Mouse (Mus musculus): ENCODE measurements around the gene Rab5c. TPM values are rescaled to one million over a fixed set of nuclear protein-coding genes. Genes with fewer than 3 reads are reported as not detected.

The Rab5c gene
- polyA plus RNA-seq, 1 experiment from 2014 or later, result 28.5 TPM

DNA sequence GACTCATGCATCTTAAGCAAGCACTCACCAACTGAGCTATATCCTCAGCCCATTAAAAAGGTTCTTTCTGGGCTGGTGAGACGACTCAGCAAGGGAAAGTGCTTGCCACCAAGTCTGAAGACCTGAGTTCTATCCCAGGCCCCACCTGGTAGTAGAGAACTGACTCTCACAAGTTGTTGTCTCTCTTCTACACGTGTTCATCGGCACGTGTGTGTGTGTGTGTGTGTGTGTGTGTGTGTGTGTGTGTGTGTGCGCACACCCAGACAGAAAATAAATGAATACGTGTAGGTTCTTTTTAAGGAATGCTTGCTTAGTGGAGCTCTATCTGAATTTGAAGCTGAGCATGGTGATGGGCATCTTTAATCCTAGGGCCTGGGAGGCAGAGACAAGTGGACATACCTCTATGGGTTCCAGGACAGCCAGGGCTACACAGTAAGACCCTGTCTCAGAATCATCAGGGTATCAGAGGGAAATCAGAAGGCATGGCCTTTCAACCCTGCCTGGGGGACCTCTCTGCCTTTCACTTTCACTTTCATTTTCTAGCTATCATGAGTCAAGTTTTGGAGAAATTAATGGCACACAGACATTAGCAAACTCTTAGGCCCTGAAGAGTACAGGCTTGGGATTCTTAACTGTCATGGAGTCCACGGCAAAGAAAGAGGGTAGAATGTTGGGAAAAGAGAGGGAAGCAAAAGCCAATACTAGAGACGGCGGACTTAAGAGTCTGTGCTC lies 2.7 kb downstream of the Rab5c start:
- H3K27me3 ChIP-seq, result no peaks in the 10 kb centered on the region

DNA sequence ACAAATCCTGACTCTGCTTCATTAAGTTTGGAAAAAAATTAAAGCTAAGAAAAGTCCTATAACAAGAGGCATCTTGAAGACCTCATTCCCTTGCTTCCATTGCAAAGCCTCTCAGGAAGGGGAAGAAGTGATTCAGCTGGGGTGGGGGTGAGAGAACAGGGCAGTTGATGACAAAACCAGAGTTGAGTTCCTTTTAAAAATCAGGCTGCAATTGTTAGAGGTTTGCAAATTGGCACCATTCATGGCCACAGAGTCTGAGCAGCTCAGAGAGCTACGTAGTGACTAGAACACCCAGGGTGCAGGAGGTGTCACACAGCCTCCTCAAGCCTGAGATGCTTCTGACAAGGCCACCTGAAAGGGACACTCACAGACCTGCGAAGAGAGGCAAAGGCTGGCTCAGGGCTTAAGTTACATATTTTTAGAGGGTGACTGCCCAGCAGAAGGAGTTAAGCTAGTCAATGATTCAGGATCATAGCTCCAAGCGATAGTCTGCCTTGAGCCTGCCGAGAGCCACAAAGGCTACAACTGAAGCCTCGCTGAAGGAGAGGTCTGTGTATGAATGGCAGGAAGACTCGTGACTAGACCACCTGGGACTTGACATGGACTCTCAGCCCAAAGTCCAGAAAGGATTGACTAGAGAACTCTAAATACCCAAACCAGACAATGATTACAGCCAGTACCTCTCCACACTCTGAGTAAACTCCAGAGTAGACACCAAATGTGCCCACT lies 7.4 kb downstream of the Rab5c start:
- H3K27me3 ChIP-seq, result no peaks in the 10 kb centered on the region
- H3K4me3 ChIP-seq, result no peak overlapping the region
- no peak for ATAC-seq (ENCODE audit: insufficient number of reproducible peaks, insufficient read depth, low FRiP score, low TSS enrichment, low read depth)
- H3K4me1 ChIP-seq, result peaks cover 8% of the 10 kb centered on the region
- no peak overlapping the region for H3K27ac ChIP-seq
- no peak overlapping the region for H3K4me2 ChIP-seq
- 82% methylated on average over 6 of the region's 6 CpGs for WGBS
- H3K9me3 ChIP-seq, result no peaks in the 10 kb centered on the region
- H3K36me3 ChIP-seq, result peaks cover 25% of the 10 kb centered on the region
- no peak overlapping the region for H3K9ac ChIP-seq

More for the DNA sequence above, 2.7 kb downstream of the Rab5c start:
- ATAC-seq (ENCODE audit: insufficient number of reproducible peaks, insufficient read depth, low FRiP score, low TSS enrichment, low read depth), result no peak
- Histone ChIP-seq H3K4me3 (0 out of 2 replicates have a peak overlapping the region, but pooled peaks have one; percentile 2), H3K36me3 (peaks cover 7% of the 10 kb centered on the region; the same call in 1 of the 2 replicates), H3K27ac (no peak overlapping the region), H3K9ac (peak overlapping the region; percentile 46; the same call in 1 of the 2 replicates), H3K4me1 (peaks cover 21% of the 10 kb centered on the region), H3K4me2 (peak overlapping the region; percentile 14; the same call in 1 of the 2 replicates), H3K9me3 (no peaks in the 10 kb centered on the region)
- 88% methylated on average over 9 of the region's 9 CpGs for WGBS

DNA sequence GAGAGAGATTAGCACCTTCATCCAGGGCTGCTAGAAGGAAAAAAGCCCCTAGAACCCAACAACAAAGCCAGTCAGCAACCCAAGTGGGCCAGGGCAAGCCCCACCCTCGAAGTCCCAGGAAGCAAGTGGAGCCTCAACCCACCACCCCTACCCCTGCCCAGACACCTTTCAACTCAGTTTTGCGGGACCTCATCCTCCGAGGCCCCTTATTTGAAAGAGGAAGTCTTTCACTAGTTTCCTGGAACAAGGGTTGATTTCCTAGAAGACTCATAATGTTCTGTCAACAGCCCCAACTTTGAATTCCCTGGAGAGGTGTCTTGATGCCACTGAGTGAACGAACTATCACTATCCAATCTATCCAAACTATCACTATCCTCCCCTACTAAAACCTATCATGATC lies 8.0 kb downstream of the Rab5c start:
- Histone ChIP-seq H3K4me3 (no peak overlapping the region), H3K4me2 (no peak overlapping the region), H3K27ac (no peak overlapping the region), H3K9ac (no peak overlapping the region), H3K9me3 (no peaks in the 10 kb centered on the region), H3K4me1 (peaks cover 8% of the 10 kb centered on the region), H3K27me3 (no peaks in the 10 kb centered on the region), H3K36me3 (peaks cover 25% of the 10 kb centered on the region)
- no peak for ATAC-seq (ENCODE audit: insufficient number of reproducible peaks, insufficient read depth, low FRiP score, low TSS enrichment, low read depth)
- WGBS, result 92% methylated on average over 4 of the region's 4 CpGs

GRCm38 (mm10) chr11:100728601-100729000 lies 9.4 kb downstream of the Rab5c start:
- no peak for ATAC-seq (ENCODE audit: insufficient number of reproducible peaks, insufficient read depth, low FRiP score, low TSS enrichment, low read depth)
- peaks cover 14% of the 10 kb centered on the region for H3K4me1 ChIP-seq
- no peaks in the 10 kb centered on the region for H3K27me3 ChIP-seq
- 0 out of 2 replicates have a peak overlapping the region, but pooled peaks have one; percentile 27 for H3K9ac ChIP-seq
- whole genome bisulfite sequencing, result 84% methylated on average over 6 of the region's 6 CpGs
- H3K36me3 ChIP-seq, result peaks cover 25% of the 10 kb centered on the region
- no peaks in the 10 kb centered on the region for H3K9me3 ChIP-seq
- H3K27ac ChIP-seq, result no peak overlapping the region
- no peak overlapping the region for H3K4me3 ChIP-seq
- H3K4me2 ChIP-seq, result no peak overlapping the region

DNA sequence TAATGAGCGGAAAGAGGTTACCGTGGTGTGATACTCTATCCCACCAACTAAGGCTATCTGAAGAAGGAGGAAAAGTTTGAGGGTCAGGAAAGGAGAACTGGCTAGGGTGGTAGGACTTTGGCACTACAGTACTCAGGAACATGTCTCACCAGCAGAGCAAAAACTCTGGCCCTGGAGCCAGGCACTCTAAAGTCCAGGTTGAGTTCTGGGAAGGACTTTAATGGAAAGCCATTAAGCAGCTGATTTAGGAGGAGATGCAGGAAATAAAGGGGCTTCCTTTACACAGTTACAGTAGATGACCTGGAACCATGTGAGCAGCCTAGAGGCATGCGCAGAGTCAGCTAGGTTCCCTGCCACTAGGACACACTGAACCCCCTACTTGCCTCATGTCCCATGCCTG lies 10.8 kb downstream of the Rab5c start:
- WGBS, result 76% methylated on average over 3 of the region's 3 CpGs

GRCm38 (mm10) chr11:100724919-100725512 lies 13.0 kb downstream of the Rab5c start:
- no peak overlapping the region for H3K4me2 ChIP-seq
- WGBS, result 20% methylated on average over 5 of the region's 5 CpGs
- peaks cover 19% of the 10 kb centered on the region for H3K36me3 ChIP-seq
- no peaks in the 10 kb centered on the region for H3K27me3 ChIP-seq
- no peak for ATAC-seq (ENCODE audit: insufficient number of reproducible peaks, insufficient read depth, low FRiP score, low TSS enrichment, low read depth)
- H3K4me3 ChIP-seq, result no peak overlapping the region
- H3K9me3 ChIP-seq, result no peaks in the 10 kb centered on the region
- peaks cover 17% of the 10 kb centered on the region for H3K4me1 ChIP-seq
- peak overlapping the region; percentile 44 for H3K9ac ChIP-seq
- peak overlapping the region; percentile 58; the same call in 1 of the 2 replicates for H3K27ac ChIP-seq

More for the DNA sequence above, 10.8 kb downstream of the Rab5c start:
- Histone ChIP-seq H3K36me3 (peaks cover 21% of the 10 kb centered on the region), H3K9me3 (no peaks in the 10 kb centered on the region), H3K27ac (no peak overlapping the region), H3K9ac (no peak overlapping the region), H3K4me2 (no peak overlapping the region), H3K4me3 (no peak overlapping the region), H3K27me3 (no peaks in the 10 kb centered on the region), H3K4me1 (peaks cover 14% of the 10 kb centered on the region)
- ATAC-seq (ENCODE audit: insufficient number of reproducible peaks, insufficient read depth, low FRiP score, low TSS enrichment, low read depth), result no peak

- no peak for ATAC-seq (ENCODE audit: insufficient number of reproducible peaks, insufficient read depth, low FRiP score, low TSS enrichment, low read depth)
- no peak overlapping the region for H3K4me3 ChIP-seq
- H3K27ac ChIP-seq, result peak overlapping the region; percentile 23
- H3K4me1 ChIP-seq, result peaks cover 20% of the 10 kb centered on the region
- 0 out of 2 replicates have a peak overlapping the region, but pooled peaks have one; percentile 23 for H3K9ac ChIP-seq
- peaks cover 26% of the 10 kb centered on the region for H3K36me3 ChIP-seq
- 61% methylated on average over 2 of the region's 2 CpGs for WGBS
- H3K4me2 ChIP-seq, result no peak overlapping the region
- no peaks in the 10 kb centered on the region for H3K9me3 ChIP-seq
- H3K27me3 ChIP-seq, result no peaks in the 10 kb centered on the region
Observed at GRCm38 (mm10) chr11:100722493-100723028, 15.5 kb downstream of the Rab5c start.

- Histone ChIP-seq H3K36me3 (peaks cover 31% of the 10 kb centered on the region), H3K27me3 (no peaks in the 10 kb centered on the region), H3K27ac (peak overlapping the region; percentile 23), H3K4me1 (peaks cover 18% of the 10 kb centered on the region), H3K9me3 (no peaks in the 10 kb centered on the region), H3K4me2 (no peak overlapping the region), H3K4me3 (no peak overlapping the region), H3K9ac (0 out of 2 replicates have a peak overlapping the region, but pooled peaks have one; percentile 23)
- 72% methylated on average over 8 of the region's 8 CpGs for WGBS
- ATAC-seq (ENCODE audit: insufficient number of reproducible peaks, insufficient read depth, low FRiP score, low TSS enrichment, low read depth), result no peak
Observed at GRCm38 (mm10) chr11:100721776-100722492, 16.1 kb downstream of the Rab5c start.

GRCm38 (mm10) chr11:100721254-100721653 lies 16.8 kb downstream of the Rab5c start:
- Histone ChIP-seq H3K27ac (0 out of 2 replicates have a peak overlapping the region, but pooled peaks have one; percentile 60), H3K9ac (0 out of 2 replicates have a peak overlapping the region, but pooled peaks have one; percentile 6), H3K27me3 (no peaks in the 10 kb centered on the region), H3K4me2 (no peak overlapping the region), H3K4me1 (peaks cover 18% of the 10 kb centered on the region), H3K9me3 (no peaks in the 10 kb centered on the region), H3K36me3 (peaks cover 38% of the 10 kb centered on the region), H3K4me3 (no peak overlapping the region)
- ATAC-seq (ENCODE audit: insufficient number of reproducible peaks, insufficient read depth, low FRiP score, low TSS enrichment, low read depth), result no peak
- WGBS, result 53% methylated on average over 4 of the region's 4 CpGs

GRCm38 (mm10) chr11:100720345-100720744 lies 17.7 kb downstream of the Rab5c start:
- peak overlapping the region; percentile 60; the same call in 1 of the 2 replicates for H3K27ac ChIP-seq
- no peak overlapping the region for H3K4me3 ChIP-seq
- no peaks in the 10 kb centered on the region for H3K9me3 ChIP-seq
- H3K4me1 ChIP-seq, result peaks cover 17% of the 10 kb centered on the region
- no peaks in the 10 kb centered on the region for H3K27me3 ChIP-seq
- no peak overlapping the region for H3K9ac ChIP-seq
- WGBS, result 70% methylated on average over 5 of the region's 5 CpGs
- H3K36me3 ChIP-seq, result peaks cover 47% of the 10 kb centered on the region
- no peak overlapping the region for H3K4me2 ChIP-seq
- ATAC-seq (ENCODE audit: insufficient number of reproducible peaks, insufficient read depth, low FRiP score, low TSS enrichment, low read depth), result no peak

DNA sequence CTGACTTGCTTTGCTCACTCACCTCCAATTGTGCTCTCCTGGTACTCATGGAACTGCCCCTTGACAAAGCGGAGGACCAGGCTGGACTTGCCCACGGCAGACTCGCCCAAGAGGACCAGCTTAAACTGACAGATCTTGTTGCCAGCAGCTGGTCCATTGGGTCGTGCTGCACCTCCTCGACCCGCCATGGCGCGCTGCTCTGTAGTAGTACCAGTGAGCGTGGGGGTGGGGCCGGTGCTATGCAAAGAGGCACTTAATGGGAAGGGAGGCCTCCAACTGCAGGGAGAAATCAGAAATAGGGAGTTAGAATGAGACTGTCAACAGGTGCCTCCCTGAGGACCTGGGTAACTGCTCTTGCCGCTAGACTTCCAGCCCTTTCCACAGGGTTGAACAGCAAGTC lies 18.1 kb downstream of the Rab5c start:
- no peak overlapping the region for H3K9ac ChIP-seq
- H3K36me3 ChIP-seq, result peaks cover 51% of the 10 kb centered on the region
- H3K4me1 ChIP-seq, result peaks cover 13% of the 10 kb centered on the region
- no peak for ATAC-seq (ENCODE audit: insufficient number of reproducible peaks, insufficient read depth, low FRiP score, low TSS enrichment, low read depth)
- H3K4me2 ChIP-seq, result no peak overlapping the region
- WGBS, result 90% methylated on average over 11 of the region's 11 CpGs
- H3K4me3 ChIP-seq, result no peak overlapping the region
- H3K27ac ChIP-seq, result no peak overlapping the region
- no peaks in the 10 kb centered on the region for H3K27me3 ChIP-seq
- no peaks in the 10 kb centered on the region for H3K9me3 ChIP-seq
